Mouse (Mus musculus): ENCODE data around the gene Atf6. TPM values are rescaled to one million over a fixed set of nuclear protein-coding genes. Genes with fewer than 3 reads are reported as not detected.

Gene Atf6
- total and polyA plus RNA-seq, 3 experiments, result 11.7 to 16.4 TPM; not detected in 1

GRCm38 (mm10) chr1:170709481-170709880 is 158.1 kb downstream of the Atf6 start:
- Histone ChIP-seq H3K4me1 (ENCODE audit: control insufficient read depth in 1 of 2, insufficient read depth in 2 of 2, low read length in 2 of 2) (peaks cover 0 to 10% of the 10 kb centered on the region in 2 experiments; a peak in 2 of 4 replicates), H3K9ac (ENCODE audit: control insufficient read depth, low read depth, low read length, poor library complexity, severe bottlenecking) (no peak overlapping the region), H3K9me3 (replicated peaks; ENCODE audit: insufficient read depth, low read length) (no peaks in the 10 kb centered on the region), H3K4me3 (ENCODE audit: control insufficient read depth in 1 of 2, insufficient read depth in 1 of 2, low read depth in 2 of 2, low read length in 2 of 2) (no peak overlapping the region), H3K36me3 (ENCODE audit: control insufficient read depth in 1 of 2, insufficient read depth in 2 of 2, low read length in 2 of 2) (peaks cover 0 to 10% of the 10 kb centered on the region in 2 experiments; a peak in 2 of 4 replicates), H3K27me3 (ENCODE audit: control insufficient read depth in 1 of 2, insufficient read depth in 2 of 2, low read length in 2 of 2) (no peaks in the 10 kb centered on the region), H3K27ac (ENCODE audit: control insufficient read depth, low read depth, low read length) (no peak overlapping the region), H3K79me2 (ENCODE audit: control insufficient read depth, insufficient read depth, low read length, poor library complexity) (no peaks in the 10 kb centered on the region)
- peak; percentile 75 for DNase-seq (ENCODE audit: low read depth, low spot score)
- TF ChIP-seq KAT2A (conservative IDR thresholded peaks at IDR 0.05; ENCODE audit: low read depth, low read length) (no peak), MAFK (IDR thresholded peaks at IDR 0.05; ENCODE audit: borderline replicate concordance, low read depth, low read length) (no peak), MYC (IDR thresholded peaks at IDR 0.05; ENCODE audit: low read depth, low read length) (peak; percentile 71; the same call in 1 of the 2 replicates), EP300 (IDR thresholded peaks at IDR 0.05; ENCODE audit: low read depth in 1 of 2, low read length in 2 of 2) (peak; percentile 45 to 70), GATA1 (IDR thresholded peaks at IDR 0.05; ENCODE audit: low read depth, low read length) (peak; percentile 57), RAD21 (IDR thresholded peaks at IDR 0.05; ENCODE audit: low read depth, low read length) (no peak), TBP (IDR thresholded peaks at IDR 0.05; ENCODE audit: low read depth, low read length) (0 out of 2 replicates have a peak, but pooled peaks have one; percentile 18), UBTF (IDR thresholded peaks at IDR 0.05; ENCODE audit: borderline replicate concordance, insufficient read depth, low read depth, low read length) (no peak), ELF1 (IDR thresholded peaks at IDR 0.05; ENCODE audit: low read depth, low read length) (peak; percentile 67), RCOR1 (IDR thresholded peaks at IDR 0.05; ENCODE audit: low read depth, low read length) (peak; percentile 66; the same call in 1 of the 2 replicates), BHLHE40 (IDR thresholded peaks at IDR 0.05; ENCODE audit: borderline replicate concordance, low read depth, low read length) (no peak), ETS1 (IDR thresholded peaks at IDR 0.05; ENCODE audit: low read depth, low read length) (peak; percentile 26; the same call in 1 of the 2 replicates)

DNA sequence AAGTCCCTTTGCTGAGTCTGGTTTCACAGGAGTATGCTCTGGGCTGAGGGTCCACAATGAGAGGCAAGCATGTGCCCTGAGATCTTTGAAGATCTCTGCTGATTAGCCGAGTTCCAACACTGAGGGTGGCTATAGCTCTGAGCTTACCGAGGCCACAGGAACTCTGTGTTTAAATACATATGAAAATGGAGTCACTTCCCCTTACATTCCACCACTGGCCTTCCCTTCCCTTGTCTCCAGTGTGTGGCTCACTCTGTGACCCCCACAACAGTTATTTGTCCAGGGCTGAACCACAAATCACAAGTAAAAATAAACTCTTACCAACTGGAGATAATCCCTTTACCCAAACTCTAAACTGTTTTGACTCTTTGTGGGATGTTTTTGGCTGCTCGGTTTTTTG is 158.5 kb downstream of the Atf6 start:
- Histone ChIP-seq H3K27ac (ENCODE audit: control insufficient read depth, low read depth, low read length) (no peak overlapping the region), H3K9ac (ENCODE audit: control insufficient read depth, low read depth, low read length, poor library complexity, severe bottlenecking) (no peak overlapping the region), H3K27me3 (ENCODE audit: control insufficient read depth in 1 of 2, insufficient read depth in 2 of 2, low read length in 2 of 2) (no peaks in the 10 kb centered on the region), H3K36me3 (ENCODE audit: control insufficient read depth in 1 of 2, insufficient read depth in 2 of 2, low read length in 2 of 2) (peaks cover 0 to 10% of the 10 kb centered on the region in 2 experiments; a peak in 2 of 4 replicates), H3K4me3 (ENCODE audit: control insufficient read depth in 1 of 2, insufficient read depth in 1 of 2, low read depth in 2 of 2, low read length in 2 of 2) (no peak overlapping the region), H3K9me3 (replicated peaks; ENCODE audit: insufficient read depth, low read length) (no peaks in the 10 kb centered on the region), H3K4me1 (ENCODE audit: control insufficient read depth in 1 of 2, insufficient read depth in 2 of 2, low read length in 2 of 2) (peaks cover 0 to 10% of the 10 kb centered on the region in 2 experiments; a peak in 2 of 4 replicates), H3K79me2 (ENCODE audit: control insufficient read depth, insufficient read depth, low read length, poor library complexity) (no peaks in the 10 kb centered on the region)
- no peak for DNase-seq (ENCODE audit: low read depth, low spot score)
- no peak for TF ChIP-seq POLR2A (IDR thresholded peaks at IDR 0.05; ENCODE audit: control insufficient read depth in 1 of 2, insufficient read depth in 1 of 2, low read depth in 1 of 2, low read length in 2 of 2, poor library complexity in 1 of 2)
- TF ChIP-seq ETS1 (IDR thresholded peaks at IDR 0.05; ENCODE audit: low read depth, low read length), result no peak
- no peak for TF ChIP-seq SIN3A (IDR thresholded peaks at IDR 0.05; ENCODE audit: low read length)

DNA sequence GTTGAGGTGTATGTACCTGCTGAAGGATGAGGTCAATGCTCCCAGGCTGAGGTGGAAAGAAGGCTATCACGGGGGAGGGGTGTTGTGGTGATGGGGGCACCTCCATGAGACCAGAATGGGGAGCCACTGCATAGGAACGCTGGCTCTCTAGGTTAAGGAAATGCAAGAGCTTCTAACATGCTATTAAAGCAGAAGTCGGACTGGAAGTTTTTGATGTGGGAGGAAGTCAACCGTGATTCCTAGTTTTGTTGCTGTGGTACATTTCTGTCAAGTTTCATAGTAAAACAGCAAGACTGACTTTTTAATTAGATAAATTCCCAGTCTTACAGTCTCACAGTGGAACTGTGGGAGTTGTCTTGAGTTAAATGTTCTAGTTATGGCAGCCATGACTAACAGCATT is 161.5 kb downstream of the Atf6 start:
- Histone ChIP-seq H3K27me3 (ENCODE audit: control insufficient read depth in 1 of 2, insufficient read depth in 2 of 2, low read length in 2 of 2) (no peaks in the 10 kb centered on the region), H3K36me3 (ENCODE audit: control insufficient read depth in 1 of 2, insufficient read depth in 2 of 2, low read length in 2 of 2) (peaks cover 0 to 10% of the 10 kb centered on the region in 2 experiments; a peak in 2 of 4 replicates), H3K4me1 (ENCODE audit: control insufficient read depth in 1 of 2, insufficient read depth in 2 of 2, low read length in 2 of 2) (peaks cover 0 to 12% of the 10 kb centered on the region in 2 experiments; a peak in 2 of 4 replicates), H3K9ac (ENCODE audit: control insufficient read depth, low read depth, low read length, poor library complexity, severe bottlenecking) (no peak overlapping the region), H3K79me2 (ENCODE audit: control insufficient read depth, insufficient read depth, low read length, poor library complexity) (no peaks in the 10 kb centered on the region), H3K4me3 (ENCODE audit: control insufficient read depth in 1 of 2, insufficient read depth in 1 of 2, low read depth in 2 of 2, low read length in 2 of 2) (no peak overlapping the region), H3K27ac (ENCODE audit: control insufficient read depth, low read depth, low read length) (no peak overlapping the region), H3K9me3 (replicated peaks; ENCODE audit: insufficient read depth, low read length) (no peaks in the 10 kb centered on the region)
- TF ChIP-seq POLR2AphosphoS5 (IDR thresholded peaks at IDR 0.05; ENCODE audit: borderline replicate concordance, low read depth, low read length), result no peak
- no peak for TF ChIP-seq HCFC1 (IDR thresholded peaks at IDR 0.05; ENCODE audit: low read depth, low read length)
- TF ChIP-seq KAT2A (conservative IDR thresholded peaks at IDR 0.05; ENCODE audit: low read depth, low read length), result no peak
- no peak for TF ChIP-seq ZMIZ1 (IDR thresholded peaks at IDR 0.05; ENCODE audit: low read depth, low read length)
- TF ChIP-seq BHLHE40 (IDR thresholded peaks at IDR 0.05; ENCODE audit: borderline replicate concordance, low read depth, low read length), result no peak
- TF ChIP-seq POLR2AphosphoS2 (IDR thresholded peaks at IDR 0.05; ENCODE audit: low read length), result no peak
- TF ChIP-seq USF1 (IDR thresholded peaks at IDR 0.05; ENCODE audit: low read depth, low read length), result no peak
- no peak for TF ChIP-seq RAD21 (IDR thresholded peaks at IDR 0.05; ENCODE audit: low read depth, low read length)
- DNase-seq (ENCODE audit: low read depth, low spot score), result no peak

All from MEL (cell line).